Mouse (Mus musculus): ENCODE results near the gene Nfia. TPM values are rescaled to one million over a fixed set of nuclear protein-coding genes. Genes with fewer than 3 reads are reported as not detected.

Gene Nfia
- total RNA-seq, 2 experiments from 2014 or later: 97.1 to 99.7 TPM

DNA sequence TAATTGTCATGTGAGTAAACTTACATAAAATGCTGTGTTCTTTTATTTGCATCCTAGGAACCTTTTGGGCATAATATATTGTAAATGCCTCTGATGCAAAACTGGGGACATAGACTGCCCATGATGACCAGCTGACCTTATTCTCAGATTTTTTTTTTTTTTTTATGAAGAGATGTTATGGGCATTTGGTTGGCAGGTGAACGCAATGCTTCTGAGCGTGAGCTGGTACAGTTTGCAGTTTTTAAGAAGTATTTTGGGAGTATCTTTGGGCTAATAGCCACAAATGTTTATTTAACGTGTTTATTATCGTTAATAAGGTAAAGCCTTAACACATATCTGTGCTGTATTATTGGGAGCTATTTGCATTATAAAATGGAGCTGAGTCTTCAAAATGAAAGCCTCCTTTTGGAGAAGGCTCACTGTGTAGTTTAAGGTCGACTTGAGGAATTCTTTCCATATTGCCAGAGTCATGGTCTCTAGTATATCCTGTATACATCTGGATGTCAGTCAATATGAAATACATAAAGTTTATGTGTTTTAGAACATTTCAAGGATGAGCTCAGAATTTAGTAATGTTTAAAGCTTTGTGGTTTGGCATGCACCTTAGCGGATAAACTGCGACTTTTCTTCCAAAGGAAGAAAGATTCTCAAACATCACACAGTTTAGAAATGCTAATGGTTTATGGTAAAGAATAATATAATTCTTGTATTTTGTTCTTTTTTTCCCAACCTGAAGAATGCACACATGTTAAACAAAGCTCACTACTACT, 8.3 kb downstream of the Nfia start:
- intact Hi-C loops (cut with DNase I): loop anchor here (10.0 kb wide), 2 partner anchors 124 to 324 kb away; no protein-coding TSS in a partner anchor
- DNase-seq: no peak

DNA sequence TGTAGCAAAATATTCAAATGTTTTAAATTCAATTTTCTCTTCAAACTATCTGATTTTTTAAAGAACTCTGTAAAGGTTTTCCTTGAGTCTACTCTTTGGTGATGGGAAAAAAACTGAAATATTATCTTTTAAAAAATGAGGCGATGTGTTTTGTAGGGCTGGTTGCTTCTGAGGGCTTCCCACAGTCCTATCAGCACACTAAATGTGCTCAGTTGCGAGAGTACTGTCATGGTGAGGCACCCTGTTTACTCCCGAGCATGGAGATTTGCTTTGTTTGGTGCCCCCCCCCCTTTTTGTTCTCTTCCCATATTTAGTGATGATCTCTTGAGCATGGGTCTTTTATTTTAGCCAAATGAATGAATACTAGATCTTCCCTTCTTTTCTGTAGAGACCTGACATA, 9.5 kb downstream of the Nfia start:
- no peak for DNase-seq
- intact Hi-C loops (cut with DNase I): loop anchor here (10.0 kb wide), 2 partner anchors 123 to 323 kb away; no protein-coding TSS in a partner anchor

DNA sequence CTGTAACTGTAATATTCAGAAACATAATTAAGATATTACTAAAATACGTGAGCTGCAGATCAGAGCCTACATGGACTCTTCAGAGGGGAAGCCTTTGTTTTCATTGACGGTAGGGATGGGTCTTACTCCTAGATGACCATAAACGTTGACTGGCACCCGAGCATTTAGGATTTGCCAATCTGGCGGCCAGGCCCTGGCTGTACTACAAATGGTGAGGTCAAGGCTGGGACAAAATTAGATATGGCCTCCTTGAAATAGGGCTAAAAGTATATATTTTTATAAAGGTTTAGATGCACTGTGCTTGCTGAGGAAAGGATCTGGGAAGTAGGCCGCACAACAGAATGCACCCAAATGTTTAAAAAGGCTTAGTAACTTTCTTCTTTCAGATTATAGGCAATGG, 10.0 kb downstream of the Nfia start:
- intact Hi-C loops (cut with DNase I): loop anchor here (10.0 kb wide), 2 partner anchors 122 to 322 kb away; no protein-coding TSS in a partner anchor
- peak; percentile 47 for DNase-seq

DNA sequence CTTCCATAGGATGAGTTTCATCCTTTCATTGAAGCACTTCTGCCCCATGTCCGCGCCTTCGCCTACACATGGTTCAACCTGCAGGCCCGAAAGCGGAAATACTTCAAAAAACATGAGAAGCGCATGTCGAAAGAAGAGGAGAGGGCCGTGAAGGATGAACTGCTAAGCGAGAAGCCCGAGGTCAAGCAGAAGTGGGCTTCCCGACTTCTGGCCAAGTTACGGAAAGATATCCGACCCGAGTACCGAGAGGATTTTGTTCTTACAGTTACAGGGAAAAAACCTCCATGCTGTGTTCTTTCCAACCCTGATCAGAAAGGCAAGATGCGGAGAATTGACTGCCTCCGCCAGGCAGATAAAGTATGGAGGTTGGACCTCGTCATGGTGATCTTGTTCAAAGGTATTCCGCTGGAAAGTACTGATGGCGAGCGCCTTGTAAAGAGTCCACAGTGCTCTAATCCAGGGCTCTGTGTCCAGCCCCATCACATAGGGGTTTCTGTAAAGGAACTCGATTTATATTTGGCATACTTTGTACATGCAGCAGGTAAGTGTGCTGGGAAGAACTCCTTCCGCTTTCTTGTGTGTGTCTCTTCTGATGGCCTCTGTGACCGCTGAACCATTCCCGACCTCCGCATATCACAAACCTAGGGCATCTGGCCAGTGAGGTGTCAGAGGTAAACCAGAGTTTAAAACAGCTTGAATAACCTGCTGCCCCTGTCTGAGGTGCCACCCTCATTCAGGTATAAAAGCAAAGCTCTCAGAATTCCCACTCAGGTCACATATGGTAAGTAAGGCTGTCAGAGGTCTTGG, 10.7 kb downstream of the Nfia start:
- intact Hi-C loops (cut with DNase I): loop anchor here (10.0 kb wide), 2 partner anchors 122 to 322 kb away; no protein-coding TSS in a partner anchor
- DNase-seq: no peak

DNA sequence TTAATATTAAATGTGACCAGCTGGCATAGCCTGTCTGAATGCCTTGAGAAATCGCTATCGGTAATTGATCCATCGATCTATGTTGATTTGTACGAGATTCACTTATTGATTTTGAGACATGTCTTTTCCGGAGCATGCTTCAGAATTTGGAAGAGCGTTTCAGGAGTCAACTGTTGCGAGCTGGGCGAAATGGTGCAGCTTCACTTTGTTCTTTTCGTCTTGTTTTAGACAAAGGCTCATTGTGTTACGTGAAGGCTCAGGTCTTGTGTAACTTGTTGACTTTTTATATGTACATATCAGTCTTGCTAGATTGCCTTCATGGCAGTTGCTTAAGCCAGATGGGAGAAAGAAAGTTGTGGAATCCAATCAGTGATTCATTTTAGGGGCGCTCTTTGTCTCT, 11.7 kb downstream of the Nfia start:
- DNase-seq: no peak
- intact Hi-C loops (cut with DNase I): loop anchor here (10.0 kb wide), 2 partner anchors 121 to 321 kb away; no protein-coding TSS in a partner anchor

DNA sequence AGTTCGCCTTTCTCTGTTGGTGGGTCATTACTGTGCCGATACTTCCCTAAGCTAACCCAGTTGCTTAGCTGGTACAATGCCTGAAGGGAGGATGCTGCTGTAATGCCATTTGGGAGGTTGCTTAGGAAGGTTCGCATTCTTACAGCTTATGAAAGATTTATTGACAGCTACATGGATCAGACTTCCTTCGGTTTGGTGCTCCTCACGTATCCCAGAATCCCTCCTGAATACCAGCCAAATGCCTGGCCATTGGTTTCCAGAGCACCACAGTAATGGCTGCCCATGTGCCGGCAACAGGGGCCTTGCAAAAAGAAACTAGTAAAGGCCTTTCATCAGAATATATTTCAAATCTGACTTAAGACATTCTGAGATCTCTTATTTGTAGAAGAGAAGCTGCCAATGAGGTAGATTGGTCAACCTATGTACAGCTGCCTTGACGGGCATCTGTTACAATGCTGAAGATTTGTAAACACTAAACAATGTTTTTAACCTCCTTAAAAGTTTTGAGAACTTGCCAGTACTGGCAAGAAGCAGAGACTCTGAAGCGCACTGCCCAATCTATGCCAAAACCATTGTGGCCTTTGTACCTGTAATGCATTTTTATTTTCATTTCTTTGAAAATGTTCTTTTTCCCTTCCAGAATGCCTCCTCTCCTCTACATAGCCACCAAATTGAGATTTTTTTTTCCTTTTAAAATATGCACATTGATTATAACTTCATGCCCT, 13.2 kb downstream of the Nfia start:
- intact Hi-C loops (cut with DNase I): loop anchor here (10.0 kb wide), 2 partner anchors 119 to 319 kb away; no protein-coding TSS in a partner anchor
- peak; percentile 60 for DNase-seq

DNA sequence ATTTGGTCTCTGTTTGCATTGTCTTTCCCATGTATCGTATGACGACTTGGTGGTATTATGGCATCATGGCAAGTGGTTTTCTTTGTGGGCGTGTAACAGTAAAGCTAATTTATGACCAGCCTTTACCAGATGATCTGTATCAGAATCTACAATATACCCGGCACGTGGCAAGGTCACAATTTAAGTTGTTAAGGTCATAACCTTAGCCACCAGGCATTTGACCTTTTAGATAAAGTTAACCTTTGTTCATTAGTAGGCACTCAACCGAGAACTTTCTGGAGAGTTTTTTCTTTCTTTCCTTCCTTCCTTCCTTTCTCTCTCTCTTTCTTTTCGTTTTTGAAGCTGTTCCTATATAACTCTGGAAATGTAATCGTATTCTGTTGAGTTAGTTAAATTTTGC, 14.0 kb downstream of the Nfia start:
- no peak for DNase-seq
- intact Hi-C loops (cut with DNase I): loop anchor here (10.0 kb wide), 2 partner anchors 118 to 318 kb away; no protein-coding TSS in a partner anchor

DNA sequence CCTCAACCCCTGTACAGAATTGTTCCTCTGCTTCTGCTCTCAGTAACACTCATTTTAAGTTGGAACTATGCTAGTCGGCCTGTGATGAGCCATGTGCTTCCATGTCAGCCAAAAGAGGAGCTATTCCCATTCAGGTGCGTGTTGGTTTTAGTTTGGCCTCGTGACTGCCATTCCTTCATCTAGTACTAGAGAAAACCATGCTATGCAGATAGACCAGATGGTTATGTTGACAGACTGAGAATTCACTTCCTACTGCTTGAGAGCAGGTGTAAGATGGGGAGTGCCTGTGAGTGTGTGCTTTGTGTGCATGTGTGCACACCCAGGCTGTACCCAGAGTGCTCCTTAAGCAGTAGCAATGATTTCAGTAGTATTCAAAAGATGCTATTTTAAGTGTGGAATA, 15.0 kb downstream of the Nfia start:
- DNase-seq: no peak
- intact Hi-C loops (cut with DNase I): loop anchor here (10.0 kb wide), 2 partner anchors 117 to 317 kb away; no protein-coding TSS in a partner anchor

DNA sequence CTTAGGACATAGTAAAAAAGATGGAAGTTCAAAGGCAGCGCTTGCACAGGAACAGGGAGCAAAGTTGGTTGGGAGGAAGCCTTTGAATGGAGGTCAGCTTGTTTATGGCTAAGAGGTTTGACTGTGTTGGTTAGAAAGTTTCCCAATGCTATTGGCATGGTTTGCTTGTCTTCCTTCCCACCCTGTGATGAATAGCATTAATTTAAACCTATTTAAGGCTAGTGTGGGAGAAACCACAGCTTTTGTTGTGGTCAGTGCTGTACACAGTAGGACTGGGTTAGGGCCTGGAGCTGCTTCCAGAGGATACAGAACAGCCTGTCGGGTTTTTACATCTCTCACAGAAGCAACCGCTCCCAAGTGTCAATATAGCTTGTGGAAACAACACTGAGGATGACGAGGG, 16.0 kb downstream of the Nfia start:
- no peak for DNase-seq
- intact Hi-C loops (cut with DNase I): loop anchor here (10.0 kb wide), 2 partner anchors 116 to 316 kb away; no protein-coding TSS in a partner anchor

DNA sequence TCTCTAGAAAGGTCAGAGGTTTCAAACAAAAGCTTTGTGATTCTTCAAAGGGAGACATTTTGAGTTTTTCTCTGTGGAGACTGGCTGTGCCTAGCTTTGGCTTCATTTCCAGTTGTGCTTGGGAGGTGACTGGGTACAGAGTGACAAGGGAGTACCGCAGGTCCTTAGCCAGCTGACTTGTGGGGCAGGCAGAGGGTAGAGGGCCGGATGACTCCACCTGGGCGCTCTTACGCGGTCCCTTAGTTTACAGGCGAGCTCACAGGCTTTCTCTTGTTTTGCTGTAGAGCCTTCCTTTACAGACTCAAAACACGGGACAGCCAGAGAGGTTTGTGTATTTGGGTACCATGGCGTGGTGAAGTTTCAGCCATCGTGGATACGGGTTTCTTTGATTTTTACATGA, 21.4 kb downstream of the Nfia start:
- intact Hi-C loops (cut with DNase I): no loop called here
- no peak for DNase-seq

DNA sequence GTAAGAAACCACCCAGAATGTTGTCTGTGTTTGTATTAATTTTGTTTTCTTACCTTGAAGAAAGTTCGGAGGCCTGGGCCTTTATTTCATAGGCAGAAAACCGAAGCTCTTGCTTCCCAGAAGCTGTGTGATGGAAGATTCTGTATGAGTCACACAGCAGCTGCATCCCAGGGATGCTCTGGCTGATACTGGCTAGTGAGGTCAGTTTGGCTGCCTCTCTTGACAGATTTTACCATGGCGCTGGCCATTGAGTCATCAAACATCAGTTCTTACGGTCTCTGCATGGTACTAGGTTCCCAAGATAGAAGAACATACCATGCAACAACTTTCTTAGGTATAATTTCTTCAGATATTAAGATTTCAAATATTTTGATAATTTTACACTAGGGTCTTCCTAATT, 22.3 kb downstream of the Nfia start:
- intact Hi-C loops (cut with DNase I): no loop called here
- DNase-seq: no peak

DNA sequence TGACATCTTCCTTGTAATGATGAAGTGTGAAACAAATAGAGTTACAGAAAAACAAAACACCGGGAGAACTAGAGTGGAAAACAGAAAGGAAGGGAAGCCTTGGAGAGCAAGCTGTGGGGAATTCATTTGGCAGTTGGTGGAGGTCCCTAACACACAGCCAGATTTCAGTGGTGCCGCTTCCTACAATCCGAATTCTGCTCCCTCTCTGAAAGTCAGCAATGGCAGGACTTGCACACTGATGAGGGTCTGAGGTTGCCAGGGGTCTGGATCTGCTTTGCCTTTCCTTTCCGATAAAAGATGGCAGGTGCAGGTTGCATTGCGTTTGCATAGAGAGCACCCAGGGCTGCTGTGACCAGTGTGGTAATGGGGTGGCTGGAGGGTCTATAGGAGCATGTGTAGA, 23.4 kb downstream of the Nfia start:
- intact Hi-C loops (cut with DNase I): no loop called here
- DNase-seq: no peak

DNA sequence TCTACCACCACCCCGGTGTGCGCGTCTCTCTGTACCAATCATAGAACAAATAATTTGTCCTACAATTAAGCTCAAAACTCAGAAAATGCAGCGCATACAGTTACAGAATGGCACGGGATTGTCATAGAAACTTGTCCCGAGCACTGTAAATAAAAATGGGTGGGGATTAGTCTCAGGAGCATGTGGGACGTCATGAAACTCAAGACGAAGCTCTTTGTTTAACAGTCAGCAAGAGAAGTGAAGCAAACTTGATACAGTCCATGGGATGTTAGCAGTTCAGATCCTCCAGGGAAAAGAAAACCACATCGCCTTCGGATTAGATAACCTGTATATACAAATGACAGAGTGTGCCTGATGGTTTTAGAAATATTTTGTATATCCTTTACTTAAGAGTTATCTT, 24.0 kb downstream of the Nfia start:
- no peak for DNase-seq
- intact Hi-C loops (cut with DNase I): no loop called here

DNA sequence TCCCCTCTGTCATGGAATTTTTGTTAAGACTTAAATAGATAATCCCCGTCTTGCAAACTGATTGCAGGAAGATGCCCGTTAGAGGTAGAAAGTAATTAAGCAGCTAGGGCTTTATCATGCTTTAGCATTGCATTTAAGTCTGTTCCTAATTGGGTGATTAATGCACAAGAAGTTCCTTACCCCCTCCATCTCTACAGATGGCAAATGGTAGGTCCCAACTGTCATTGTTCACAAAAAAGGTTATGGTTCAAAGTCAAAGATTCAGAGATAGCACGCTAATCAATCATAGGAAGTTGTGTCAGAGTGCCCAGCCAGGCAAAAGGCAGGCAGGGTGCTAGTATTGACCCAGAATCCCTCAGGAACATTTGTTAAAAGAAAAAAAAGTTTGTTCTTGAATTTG, 31.3 kb downstream of the Nfia start:
- no peak for DNase-seq
- intact Hi-C loops (cut with DNase I): no loop called here

DNA sequence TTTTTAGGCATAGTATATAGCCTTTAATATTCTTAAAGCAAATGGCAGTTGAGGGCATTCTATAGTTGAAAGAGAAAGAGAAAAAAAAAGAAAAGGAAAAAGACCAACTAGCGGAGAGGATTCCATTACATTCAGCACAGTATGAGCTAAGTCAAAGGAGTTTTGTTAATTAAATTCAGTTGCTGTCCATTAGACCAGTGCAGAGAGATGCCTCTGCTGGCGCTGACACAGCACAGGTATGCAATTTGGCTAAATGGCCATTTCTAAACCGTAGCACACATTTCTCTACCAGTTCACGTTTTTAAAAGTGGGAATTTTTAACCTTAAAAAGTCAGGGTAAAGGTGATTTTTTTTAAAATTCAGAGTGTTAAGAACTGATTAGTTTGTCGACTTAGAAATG, 32.1 kb downstream of the Nfia start:
- no peak for DNase-seq

DNA sequence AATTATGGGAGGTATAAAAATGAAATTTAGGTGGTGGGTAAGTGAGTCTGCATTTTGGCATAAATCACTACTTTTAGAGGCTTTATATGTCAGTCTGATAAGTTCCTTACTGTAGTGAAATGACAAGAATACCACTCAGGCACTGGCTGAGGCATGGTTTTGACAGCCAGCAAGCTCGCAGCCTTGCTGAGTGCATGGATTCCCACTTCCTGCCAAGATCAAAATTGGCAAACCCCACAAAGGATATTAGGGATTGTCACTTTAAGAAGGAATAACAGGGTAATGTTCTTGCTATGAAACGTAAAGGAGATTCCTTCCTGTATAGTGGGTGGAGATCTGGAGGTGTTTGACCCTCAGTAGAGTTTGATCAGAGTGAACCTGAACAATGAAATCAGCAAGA, 32.7 kb downstream of the Nfia start:
- DNase-seq: peak; percentile 20
- intact Hi-C loops (cut with DNase I): no loop called here

More for the DNA sequence above, 32.1 kb downstream of the Nfia start:
- intact Hi-C loops (cut with DNase I): no loop called here

DNA sequence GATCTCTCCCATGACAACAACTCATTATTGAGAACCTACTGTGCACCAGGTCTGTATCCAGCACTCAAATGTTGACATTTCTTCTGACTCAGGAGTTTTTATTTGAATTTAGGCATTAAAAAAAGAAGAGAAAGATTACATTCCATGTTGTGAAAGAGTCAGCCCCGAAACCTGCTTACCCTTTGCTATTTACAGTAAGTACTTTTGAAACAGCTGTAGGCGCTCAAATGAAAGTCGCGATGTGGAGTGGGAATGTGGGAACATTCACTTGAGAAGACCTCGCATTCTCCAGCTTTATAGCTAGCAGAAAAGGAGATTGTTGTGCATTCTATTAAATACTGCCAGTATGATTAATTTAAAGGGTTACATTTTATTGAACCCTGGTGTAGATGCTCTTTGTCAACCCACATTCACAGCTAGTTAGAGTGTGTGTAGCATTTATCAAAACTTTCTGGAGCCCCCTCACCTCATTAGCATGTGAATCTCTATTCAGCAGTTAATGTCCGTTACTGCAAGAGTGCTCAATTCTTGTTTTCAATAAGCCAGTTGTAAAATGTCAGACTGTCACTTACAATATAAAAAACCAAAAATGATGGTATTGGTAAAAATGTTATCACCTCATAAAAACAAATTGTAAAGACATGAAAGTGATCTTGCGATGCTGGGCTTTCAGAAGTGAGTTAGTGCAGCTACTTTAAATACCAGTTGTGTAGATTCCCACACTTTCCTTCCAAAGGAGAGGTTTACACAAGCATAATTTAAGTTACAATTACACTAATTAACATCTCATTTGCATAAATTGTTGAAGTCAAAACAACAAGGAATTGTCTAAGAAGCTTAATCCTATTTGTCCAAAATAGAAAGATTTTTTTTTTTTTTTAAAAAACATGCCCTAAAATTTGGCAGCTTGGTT, 33.6 kb downstream of the Nfia start:
- DNase-seq: no peak
- intact Hi-C loops (cut with DNase I): no loop called here

DNA sequence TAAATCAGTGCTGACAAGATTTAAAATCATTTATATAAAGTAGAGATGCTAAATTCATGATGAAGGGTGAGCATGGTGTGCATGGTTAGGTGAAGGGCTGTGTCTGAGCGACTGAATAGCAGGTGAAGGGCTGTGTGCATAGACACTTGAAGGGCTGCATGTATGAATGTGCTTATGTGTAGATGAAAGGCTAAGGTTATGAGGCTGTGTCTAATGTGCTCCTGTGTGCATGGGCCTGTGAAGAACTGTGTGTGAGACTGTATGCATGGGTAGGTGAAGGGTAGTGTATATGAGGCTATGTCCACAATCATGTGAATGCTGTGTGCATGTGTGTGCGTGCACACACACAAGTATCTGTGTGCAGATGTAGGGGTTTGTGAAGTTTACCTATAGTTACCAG, 34.4 kb downstream of the Nfia start:
- DNase-seq: no peak
- intact Hi-C loops (cut with DNase I): no loop called here

DNA sequence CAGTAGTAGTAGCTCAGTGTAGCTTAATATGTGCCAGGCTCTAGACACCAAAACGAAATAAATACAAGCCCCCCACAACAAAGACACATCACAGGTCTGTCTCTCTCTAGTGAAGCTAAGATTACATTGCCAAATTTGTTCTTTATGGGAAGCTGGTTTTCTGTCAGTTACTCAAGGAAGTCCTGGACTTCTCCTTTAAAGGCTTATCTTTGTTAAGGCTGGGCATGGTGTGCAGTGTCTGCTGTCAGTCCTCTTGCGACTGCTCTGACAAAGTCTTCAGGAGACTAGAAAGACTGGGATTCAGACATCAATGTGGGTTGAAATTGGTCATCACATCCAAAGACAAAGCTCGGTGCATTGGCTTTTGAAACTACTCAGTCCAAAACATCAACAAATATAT, 36.4 kb downstream of the Nfia start:
- intact Hi-C loops (cut with DNase I): no loop called here
- DNase-seq: no peak
